Mouse (Mus musculus): Measurements from ENCODE around the gene Ankmy1. TPM values are rescaled to one million over a fixed set of nuclear protein-coding genes. Genes with fewer than 3 reads are reported as not detected.

The Ankmy1 gene
- 0.36 and 0.71 TPM in 2 replicates for polyA plus RNA-seq (2012; rRNA removed)

- DNase-seq (ENCODE audit: low spot score): no peak
Measured at GRCm38 (mm10) chr1:92902786-92903185, at the start of gene Ankmy1. TSS of gene Ankmy1 (minus strand) at chr1:92902906.

GRCm38 (mm10) chr1:92950607-92951006 is 47.9 kb upstream of the Ankmy1 start, which contains the start of gene Gpr35:
TSS of gene Gpr35 (plus strand) at chr1:92950865.
- DNase-seq (ENCODE audit: low spot score): no peak

GRCm38 (mm10) chr1:92949426-92949825 is 46.7 kb upstream of the Ankmy1 start:
- no peak for DNase-seq (ENCODE audit: low spot score)

GRCm38 (mm10) chr1:92947966-92948365 is 45.3 kb upstream of the Ankmy1 start:
- DNase-seq (ENCODE audit: low spot score): no peak

- no peak for DNase-seq (ENCODE audit: low spot score)
Measured at GRCm38 (mm10) chr1:92943219-92943989, 40.7 kb upstream of the Ankmy1 start.

GRCm38 (mm10) chr1:92939746-92940145 is 37.0 kb upstream of the Ankmy1 start:
- DNase-seq (ENCODE audit: low spot score): no peak

GRCm38 (mm10) chr1:92937797-92938196 is 35.1 kb upstream of the Ankmy1 start:
- no peak for DNase-seq (ENCODE audit: low spot score)

GRCm38 (mm10) chr1:92936467-92936866 is 33.8 kb upstream of the Ankmy1 start:
- no peak for DNase-seq (ENCODE audit: low spot score)

GRCm38 (mm10) chr1:92935977-92936376 is 33.3 kb upstream of the Ankmy1 start:
- DNase-seq (ENCODE audit: low spot score): no peak

- no peak for DNase-seq (ENCODE audit: low spot score)
Measured at GRCm38 (mm10) chr1:92935054-92935962, 32.6 kb upstream of the Ankmy1 start.

GRCm38 (mm10) chr1:92934182-92934827 is 31.6 kb upstream of the Ankmy1 start, which contains the start of gene Capn10:
TSS of gene Capn10 (plus strand) at chr1:92934376.
- DNase-seq (ENCODE audit: low spot score): peak; percentile 82

- DNase-seq (ENCODE audit: low spot score): no peak
Measured at GRCm38 (mm10) chr1:92933611-92934010, 30.9 kb upstream of the Ankmy1 start.

GRCm38 (mm10) chr1:92930171-92930706 is 27.5 kb upstream of the Ankmy1 start:
- DNase-seq (ENCODE audit: low spot score): no peak

- DNase-seq (ENCODE audit: low spot score): no peak
Measured at GRCm38 (mm10) chr1:92921496-92921895, 18.8 kb upstream of the Ankmy1 start.

- DNase-seq (ENCODE audit: low spot score): no peak
Measured at GRCm38 (mm10) chr1:92920474-92921200, 17.9 kb upstream of the Ankmy1 start.

- no peak for DNase-seq (ENCODE audit: low spot score)
Measured at GRCm38 (mm10) chr1:92919775-92920174, 17.1 kb upstream of the Ankmy1 start.

GRCm38 (mm10) chr1:92919151-92919550 is 16.4 kb upstream of the Ankmy1 start:
- no peak for DNase-seq (ENCODE audit: low spot score)

- no peak for DNase-seq (ENCODE audit: low spot score)
Measured at GRCm38 (mm10) chr1:92916725-92917124, 14.0 kb upstream of the Ankmy1 start.

- peak; percentile 16 for DNase-seq (ENCODE audit: low spot score)
Measured at GRCm38 (mm10) chr1:92914993-92915392, 12.3 kb upstream of the Ankmy1 start.

- DNase-seq (ENCODE audit: low spot score): no peak
Measured at GRCm38 (mm10) chr1:92914239-92914638, 11.5 kb upstream of the Ankmy1 start.

- no peak for DNase-seq (ENCODE audit: low spot score)
Measured at GRCm38 (mm10) chr1:92912286-92912685, 9.6 kb upstream of the Ankmy1 start.
